13 mouse cellular contexts compared by ENCODE assay signal in the genomic region with DNA sequence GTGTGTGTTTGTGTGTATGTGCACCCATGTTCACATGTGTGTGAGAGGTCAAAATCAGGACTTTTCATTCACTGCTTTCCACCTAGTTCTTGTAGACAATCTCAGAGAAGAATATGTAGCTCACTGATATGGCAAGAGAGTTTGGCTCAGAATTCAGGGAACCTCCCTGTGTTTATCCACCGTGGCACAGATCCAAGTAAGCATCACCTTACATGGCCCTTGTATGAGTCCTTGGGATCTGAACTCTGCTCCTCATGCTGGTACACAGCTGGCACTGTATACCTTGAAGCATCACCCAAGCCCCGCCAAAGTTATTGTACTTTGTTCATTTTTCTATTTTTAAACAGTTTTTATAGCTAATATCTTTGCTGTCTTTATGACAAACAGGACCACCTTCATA.
"Had no signal": no experiment of that assay in that cellular context is flagged by ENCODE, and none has a peak within 500 bp of the region (broad histone marks: within the 10 kb centered on the region; RNA-seq: fewer than 3 reads in every experiment).

No protein-coding gene starts in this region.

- DNase-seq: gastrocnemius, adult 2 months; gastrocnemius, postnatal 10 days; gastrocnemius, postnatal 25 days; heart, adult 2 months; heart, postnatal 4 days; kidney, adult 18-20 months; kidney, adult 8-10 months; kidney, postnatal 10 days; kidney, postnatal 25 days; kidney, postnatal 4 days; liver, embryonic 13.5 days; liver, postnatal 0 days; lung, adult 2 months had no signal
